Mouse (Mus musculus) liver, adult 2 months (tissue): Measurements from ENCODE around the gene Gpc3.

Experiments
- CTCF ChIP-seq: fragments of 200-500 bp; IDR thresholded peaks from 2 replicates; pipeline ENCODE4 v1.5.1; 2011; ENCODE audit warnings: low read depth, low read length, control low read depth
- POLR2A ChIP-seq: fragments of 200-500 bp; IDR thresholded peaks from 2 replicates; pipeline ENCODE4 v1.6.1; 2011; ENCODE audit warnings: low read length, control low read depth; ENCODE audit not compliant: insufficient read depth; ENCODE audit errors: extremely low read depth

GRCm38 (mm10) chrX:52348773-52349172, 265.0 kb downstream of the Gpc3 start:
- TF ChIP-seq POLR2A (no peak), CTCF (no peak)
